Mouse (Mus musculus): Measurements from ENCODE around the gene Runx2. TPM values are rescaled to one million over a fixed set of nuclear protein-coding genes. Genes with fewer than 3 reads are reported as not detected.

The Runx2 gene
- polyA plus RNA-seq, 1 experiment from 2014 or later = 3.0 TPM

- H3K4me2 ChIP-seq (replicated peaks; ENCODE audit: low read depth, low read length) = no peak overlapping the region
- no peaks in the 10 kb centered on the region for H3K36me3 ChIP-seq (ENCODE audit: control insufficient read depth, insufficient read depth, low read length)
- H3K4me3 ChIP-seq (ENCODE audit: low read depth, low read length) = no peak overlapping the region
- ATAC-seq (ENCODE audit: low FRiP score) (no peak), DNase-seq (ENCODE audit: low spot score) (no peak)
- H3K9me3 ChIP-seq (ENCODE audit: control insufficient read depth, low read length) = no peaks in the 10 kb centered on the region
- H3K27me3 ChIP-seq (ENCODE audit: control insufficient read depth, insufficient read depth, low read length) = no peaks in the 10 kb centered on the region
- no peak overlapping the region for H3K9ac ChIP-seq (ENCODE audit: low read depth, low read length)
- no peaks in the 10 kb centered on the region for H3K4me1 ChIP-seq (replicated peaks; ENCODE audit: control insufficient read depth, insufficient read depth, low read length)
- WGBS = 85% methylated on average over 9 of the region's 9 CpGs
- no peak overlapping the region for H3K27ac ChIP-seq (ENCODE audit: low read depth, low read length)
Measured at GRCm38 (mm10) chr17:44449915-44450471, 364.6 kb downstream of the Runx2 start.

Other genes starting within 250 kb of the Runx2 start
- gene Supt3, start 37.6 kb downstream of the Runx2 start, polyA plus RNA-seq (2014; fragmentation: Nextera tagmentation; extraction: Ambion mirVana) = 27.5 and 27.8 TPM in 2 replicates